Mouse (Mus musculus) CH12.LX (cell line): Measurements from ENCODE around the gene Grtp1. TPM values are rescaled to one million over a fixed set of nuclear protein-coding genes. Genes with fewer than 3 reads are reported as not detected.

Experiments
- DNase-seq: peaks from one replicate; pipeline ENCODE4 v3.0.0-alpha.2; 2013; ENCODE audit errors: extremely low read depth
- H3K27ac ChIP-seq: 2 replicates; pipeline ENCODE4 v1.5.1; 2012; ENCODE audit warnings: low read depth, mild to moderate bottlenecking, control low read depth, moderate library complexity; ENCODE audit not compliant: insufficient read depth
- H3K27me3 ChIP-seq: replicated peaks from 2 replicates; pipeline ENCODE3; 2012; ENCODE audit warnings: inconsistent platforms
- H3K36me3 ChIP-seq, 2 experiments: replicated peaks in 1 of 2; 2 replicates each; pipeline versions ENCODE3 to v1.6.1; 2012; ENCODE audit warnings: inconsistent platforms in 1 of 2, low read length in 1 of 2, mild to moderate bottlenecking in 1 of 2, mixed read lengths in 1 of 2, moderate library complexity in 1 of 2; ENCODE audit not compliant: control insufficient read depth in 1 of 2, insufficient read depth in 1 of 2
- H3K4me1 ChIP-seq, 2 experiments: 2 replicates each; pipeline ENCODE4 v1.6.1; 2012; ENCODE audit warnings: inconsistent platforms in 1 of 2, moderate library complexity in 1 of 2; ENCODE audit not compliant: insufficient read depth in 2 of 2, control insufficient read depth in 1 of 2
- H3K4me2 ChIP-seq: 2 replicates; pipeline ENCODE4 v1.6.1; 2012; ENCODE audit warnings: low read depth, mild to moderate bottlenecking, control low read depth; ENCODE audit not compliant: poor library complexity, insufficient read depth, severe bottlenecking
- H3K4me3 ChIP-seq, 3 experiments: fragments of 150-350 bp in 1 of 3; sonication (generic) in 1 of 3; replicated peaks in 1 of 3; 2 replicates each; pipeline versions ENCODE3 to v1.5.1; 2011 to 2012; ENCODE audit warnings: low read depth in 2 of 3, low read length in 2 of 3, mild to moderate bottlenecking in 2 of 3, moderate library complexity in 2 of 3, control low read depth in 1 of 3, improper control_type of control experiment in 1 of 3, inconsistent platforms in 1 of 3, mixed read lengths in 1 of 3; ENCODE audit not compliant: poor library complexity in 1 of 3
- H3K79me2 ChIP-seq: replicated peaks from 2 replicates; pipeline ENCODE4 v1.6.1; 2012; ENCODE audit warnings: mild to moderate bottlenecking, moderate library complexity; ENCODE audit not compliant: control insufficient read depth, poor library complexity, insufficient read depth, severe bottlenecking; ENCODE audit errors: extremely low read depth
- H3K9ac ChIP-seq: 2 replicates; pipeline ENCODE4 v1.6.1; 2012; ENCODE audit warnings: low read depth, mild to moderate bottlenecking, control low read depth, moderate library complexity; ENCODE audit not compliant: insufficient read depth
- H3K9me3 ChIP-seq: replicated peaks from 2 replicates; pipeline ENCODE3; 2012; ENCODE audit warnings: low read length, inconsistent platforms, mixed read lengths
- CHD2 ChIP-seq: IDR thresholded peaks from 2 replicates; pipeline ENCODE4 v1.6.1; 2011; ENCODE audit warnings: low read length, improper control_type of control experiment
- CTCF ChIP-seq, 2 experiments: IDR thresholded peaks in 1 of 2; conservative IDR thresholded peaks in 1 of 2; 2 replicates each; pipeline ENCODE4 v1.5.1; 2011 to 2012; ENCODE audit warnings: low read depth in 2 of 2, low read length in 2 of 2, improper control_type of control experiment in 1 of 2, inconsistent platforms in 1 of 2, mild to moderate bottlenecking in 1 of 2, moderate library complexity in 1 of 2
- EP300 ChIP-seq: IDR thresholded peaks from 2 replicates; pipeline ENCODE4 v1.6.1; 2011; ENCODE audit warnings: low read length, improper control_type of control experiment
- ETS1 ChIP-seq: conservative IDR thresholded peaks from 2 replicates; pipeline ENCODE4 v1.6.1; 2012; ENCODE audit warnings: low read depth, mild to moderate bottlenecking, inconsistent platforms, low read length, improper control_type of control experiment, moderate library complexity
- IRF4 ChIP-seq: IDR thresholded peaks from 2 replicates; pipeline ENCODE4 v1.6.1; 2014; ENCODE audit warnings: low read depth, mild to moderate bottlenecking, inconsistent platforms, low read length, improper control_type of control experiment
- JUN ChIP-seq: IDR thresholded peaks from 2 replicates; pipeline ENCODE4 v1.6.1; 2011; ENCODE audit warnings: low read depth, mild to moderate bottlenecking, low read length, improper control_type of control experiment, moderate library complexity; ENCODE audit not compliant: insufficient read depth
- JUND ChIP-seq: conservative IDR thresholded peaks from 2 replicates; pipeline ENCODE4 v1.6.1; 2011; ENCODE audit warnings: low read depth, low read length, improper control_type of control experiment
- KAT2A ChIP-seq: IDR thresholded peaks from 2 replicates; pipeline ENCODE4 v1.6.1; 2012; ENCODE audit warnings: low read length, improper control_type of control experiment, inconsistent platforms; ENCODE audit not compliant: insufficient replicate concordance
- MAX ChIP-seq: IDR thresholded peaks from 2 replicates; pipeline ENCODE4 v1.6.1; 2011; ENCODE audit warnings: low read length, improper control_type of control experiment
- MAZ ChIP-seq: IDR thresholded peaks from 2 replicates; pipeline ENCODE4 v1.6.1; 2012; ENCODE audit warnings: low read depth, mild to moderate bottlenecking, inconsistent platforms, low read length, improper control_type of control experiment, moderate library complexity
- MXI1 ChIP-seq: IDR thresholded peaks from 2 replicates; pipeline ENCODE4 v1.6.1; 2011; ENCODE audit warnings: mild to moderate bottlenecking, low read depth, low read length, improper control_type of control experiment
- NELFE ChIP-seq: IDR thresholded peaks from 2 replicates; pipeline ENCODE4 v1.6.1; 2011; ENCODE audit warnings: low read depth, low read length, improper control_type of control experiment
- NRF1 ChIP-seq: IDR thresholded peaks from 2 replicates; pipeline ENCODE4 v1.6.1; 2014; ENCODE audit warnings: low read depth, mild to moderate bottlenecking, inconsistent platforms, low read length, improper control_type of control experiment, moderate library complexity
- PAX5 ChIP-seq: IDR thresholded peaks from 2 replicates; pipeline ENCODE4 v1.6.1; 2012; ENCODE audit warnings: low read length, inconsistent platforms, mixed read lengths
- POLR2AphosphoS2 ChIP-seq: IDR thresholded peaks from 2 replicates; pipeline ENCODE4 v1.6.1; 2011; ENCODE audit warnings: low read depth, low read length, improper control_type of control experiment
- RAD21 ChIP-seq: IDR thresholded peaks from 2 replicates; pipeline ENCODE4 v1.6.1; 2011; ENCODE audit warnings: low read depth, mild to moderate bottlenecking, low read length, improper control_type of control experiment, moderate library complexity
- SIN3A ChIP-seq: IDR thresholded peaks from 2 replicates; pipeline ENCODE4 v1.6.1; 2012; ENCODE audit warnings: low read length, improper control_type of control experiment, inconsistent platforms
- TBP ChIP-seq: conservative IDR thresholded peaks from 2 replicates; pipeline ENCODE4 v1.6.1; 2011; ENCODE audit warnings: low read depth, low read length, improper control_type of control experiment
- TCF12 ChIP-seq: IDR thresholded peaks from 2 replicates; pipeline ENCODE4 v1.6.1; 2014; ENCODE audit warnings: low read depth, mild to moderate bottlenecking, inconsistent platforms, low read length, improper control_type of control experiment
- UBTF ChIP-seq: IDR thresholded peaks from 2 replicates; pipeline ENCODE4 v1.6.1; 2012; ENCODE audit warnings: low read depth, mild to moderate bottlenecking, inconsistent platforms, low read length, improper control_type of control experiment, moderate library complexity
- USF1 ChIP-seq: IDR thresholded peaks from 2 replicates; pipeline ENCODE4 v1.6.1; 2014; ENCODE audit warnings: low read depth, mild to moderate bottlenecking, inconsistent platforms, low read length, improper control_type of control experiment
- ZC3H11A ChIP-seq: IDR thresholded peaks from 2 replicates; pipeline ENCODE4 v1.6.1; 2012; ENCODE audit warnings: low read depth, mild to moderate bottlenecking, inconsistent platforms, low read length, improper control_type of control experiment
- ZMIZ1 ChIP-seq: IDR thresholded peaks from 2 replicates; pipeline ENCODE4 v1.6.1; 2012; ENCODE audit warnings: low read depth, mild to moderate bottlenecking, inconsistent platforms, low read length, improper control_type of control experiment
- ZNF384 ChIP-seq: IDR thresholded peaks from 2 replicates; pipeline ENCODE4 v1.6.1; 2012; ENCODE audit warnings: low read depth, low read length, improper control_type of control experiment, inconsistent platforms
- dilution Hi-C: fragments of 300-500 bp; cut with MboI; formaldehyde crosslinking; loops from 2 replicates; pipeline ENCODE4 v1.14.3; 2020; ENCODE audit warnings: low sequenced_read_pairs; ENCODE audit not compliant: extremely low pct_unique_long_range_greater_than_20kb, extremely low pct_ligation_motif_present
- in situ Hi-C: fragments of 300-500 bp; cut with MboI; formaldehyde crosslinking; loops from 3 replicates; pipeline ENCODE4 v1.14.3; 2019; ENCODE audit warnings: low sequenced_read_pairs, low pct_ligation_motif_present, low pct_unique_long_range_greater_than_20kb, mixed read lengths
- polyA plus RNA-seq: library from polyadenylated mRNA; unstranded; fragments of >175 nt; gene quantifications from 2 replicates; pipeline ENCODE4 v1.2.1, GENCODE M21; 2012; ENCODE audit warnings: low read depth; ENCODE audit not compliant: insufficient read length
- total RNA-seq, 2 experiments: library from RNA; depleted of rRNA; stranded (reverse); fragments of 300-350 nt in 1 of 2; fragments of >200 nt in 1 of 2; gene quantifications; 2 replicates each; pipeline ENCODE4 v1.2.3; 2012 to 2014

Grtp1 gene
- total and polyA plus RNA-seq, 3 experiments = 0.04 to 0.13 TPM; not detected in 1

GRCm38 (mm10) chr8:13201013-13201334 is 554 bp upstream of the Grtp1 start:
- H3K27ac ChIP-seq = no peak overlapping the region
- TF ChIP-seq SIN3A (no peak), UBTF (no peak), EP300 (no peak), ZNF384 (no peak), NRF1 (no peak), MXI1 (no peak), NELFE (no peak), TBP (no peak), JUN (no peak)

DNA sequence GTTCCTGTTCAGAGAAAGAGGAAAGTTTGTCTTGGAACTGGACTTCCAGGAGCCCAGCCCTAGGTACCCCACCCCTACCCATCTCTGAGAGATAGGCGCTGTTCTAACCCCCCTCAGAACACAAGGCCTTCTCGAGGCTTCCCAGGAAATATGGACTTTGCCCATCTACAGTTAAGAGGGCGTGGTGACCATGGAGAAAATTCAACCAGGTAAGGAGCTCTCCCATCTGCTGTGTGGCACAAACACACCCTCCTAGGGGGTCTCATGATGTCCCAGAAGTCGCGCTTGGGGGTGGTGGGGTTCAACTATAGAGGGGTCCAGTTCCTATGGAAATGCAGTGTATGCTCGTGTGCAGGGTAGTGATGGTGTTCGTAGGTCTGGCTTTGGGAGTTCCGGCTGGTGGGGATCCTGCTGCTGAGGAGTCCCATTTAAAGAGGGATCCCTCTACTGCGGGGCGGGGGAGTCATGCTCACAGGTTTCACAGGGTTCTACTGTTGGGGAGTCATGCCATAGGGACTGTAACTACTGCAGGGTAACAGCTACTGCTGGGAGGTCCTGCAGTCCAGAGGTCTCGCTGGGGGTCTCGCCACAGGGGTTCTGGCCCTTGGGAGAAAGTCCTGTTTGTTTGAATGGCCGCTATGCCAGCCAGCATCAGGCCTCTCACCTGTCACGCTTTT is 897 bp downstream of the Grtp1 start:
- no peaks in the 10 kb centered on the region for H3K36me3 ChIP-seq
- no peak overlapping the region for H3K4me3 ChIP-seq
- in situ Hi-C loops = loop anchor here (25.0 kb wide), 1 partner anchor 212 kb away; no protein-coding TSS in a partner anchor
- H3K27ac ChIP-seq = no peak overlapping the region
- H3K9me3 ChIP-seq = peaks cover 11% of the 10 kb centered on the region
- TF ChIP-seq NRF1 = no peak
- TF ChIP-seq EP300 = no peak
- TF ChIP-seq IRF4 = no peak
- no peak for TF ChIP-seq POLR2AphosphoS2
- no peak for TF ChIP-seq ZNF384
- no peak for TF ChIP-seq USF1
- no peak for TF ChIP-seq NELFE
- TF ChIP-seq JUND = no peak
- TF ChIP-seq TBP = no peak
- TF ChIP-seq MAZ = no peak
- TF ChIP-seq CHD2 = no peak
- TF ChIP-seq PAX5 = no peak
- TF ChIP-seq ETS1 = no peak
- TF ChIP-seq ZC3H11A = no peak
- no peak for TF ChIP-seq KAT2A
- TF ChIP-seq RAD21 = no peak
- TF ChIP-seq MAX = no peak
- no peak for TF ChIP-seq CTCF (conservative IDR thresholded peaks at IDR 0.05 in 1 of 2, IDR thresholded peaks at IDR 0.05 in 1 of 2; ENCODE audit: low read depth in 2 of 2, low read length in 2 of 2)
- TF ChIP-seq ZMIZ1 = no peak
- no peak for TF ChIP-seq TCF12
- TF ChIP-seq, all 38 proteins: peak for 0
- Histone ChIP-seq H3K4me1 (no peaks in the 10 kb centered on the region), H3K9ac (no peak overlapping the region), H3K27me3 (peaks cover 83% of the 10 kb centered on the region), H3K79me2 (no peaks in the 10 kb centered on the region), H3K4me2 (no peak overlapping the region)
- no peak for DNase-seq
- dilution Hi-C loops = no loop called here

More at GRCm38 (mm10) chr8:13201013-13201334, 554 bp upstream of the Grtp1 start:
- H3K36me3 ChIP-seq = no peaks in the 10 kb centered on the region
- H3K4me1 ChIP-seq = no peaks in the 10 kb centered on the region
- no peaks in the 10 kb centered on the region for H3K79me2 ChIP-seq
- peaks cover 83% of the 10 kb centered on the region for H3K27me3 ChIP-seq
- no peak overlapping the region for H3K4me3 ChIP-seq
- no peak overlapping the region for H3K4me2 ChIP-seq
- dilution Hi-C loops = no loop called here
- in situ Hi-C loops = loop anchor here (25.0 kb wide), 1 partner anchor 214 kb away; no protein-coding TSS in a partner anchor
- peaks cover 11% of the 10 kb centered on the region for H3K9me3 ChIP-seq
- no peak for DNase-seq
- H3K9ac ChIP-seq = no peak overlapping the region
